29 mouse cellular contexts compared by ENCODE assay signal in the genomic region with DNA sequence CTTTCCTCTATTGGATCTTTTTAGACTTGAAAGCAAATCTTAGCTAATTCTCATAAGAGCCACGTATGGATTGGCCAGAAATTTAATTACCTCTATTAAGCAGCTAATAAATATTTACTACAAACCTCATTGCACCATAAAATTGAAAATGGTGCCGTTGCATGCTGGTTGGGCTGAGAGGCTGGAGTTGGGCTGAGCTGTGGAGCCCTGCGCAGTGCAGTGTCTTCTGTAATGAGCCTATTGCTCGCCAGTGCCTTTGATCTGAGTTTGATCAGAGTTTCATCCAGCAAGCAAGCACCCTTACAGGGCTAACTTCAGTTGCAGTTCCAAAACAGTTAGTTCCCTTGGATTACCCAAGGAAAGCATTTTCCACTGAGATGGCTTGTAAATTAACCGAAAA. TPM values are rescaled to one million over a fixed set of nuclear protein-coding genes. Genes with fewer than 3 reads are reported as not detected.
"Had no signal": no experiment of that assay in that cellular context is flagged by ENCODE, and none has a peak within 500 bp of the region (broad histone marks: within the 10 kb centered on the region; RNA-seq: fewer than 3 reads in every experiment).

No protein-coding gene starts in this region.

- H3K27me3 ChIP-seq: heart, embryonic 12.5 days; hindbrain, embryonic 13.5 days; intestine, embryonic 15.5 days had no signal

- H3K4me3 ChIP-seq: gastrocnemius, adult 2 months; heart, embryonic 10.5 days; heart, embryonic 12.5 days; hindbrain, embryonic 10.5 days; hindbrain, embryonic 13.5 days; intestine, embryonic 15.5 days; layer of hippocampus, adult 2 months; left cerebral cortex, adult 2 months had no signal

- H3K27ac ChIP-seq: gastrocnemius, adult 2 months; hindbrain, embryonic 13.5 days; intestine, embryonic 15.5 days; layer of hippocampus, adult 2 months; left cerebral cortex, adult 2 months had no signal

- DNase-seq: gastrocnemius, adult 2 months; gastrocnemius, postnatal 10 days; gastrocnemius, postnatal 25 days; heart, adult 18-20 months; heart, postnatal 10 days; heart, postnatal 4 days; kidney, adult 18-20 months; kidney, adult 8-10 months; kidney, postnatal 25 days; kidney, postnatal 4 days; liver had no signal

- H3K9ac ChIP-seq: heart, embryonic 12.5 days; hindbrain, embryonic 13.5 days; intestine, embryonic 15.5 days had no signal

- H3K9me3 ChIP-seq: heart, embryonic 10.5 days; heart, embryonic 12.5 days; hindbrain, embryonic 10.5 days; hindbrain, embryonic 13.5 days; intestine, embryonic 15.5 days had no signal

- H3K4me2 ChIP-seq: heart, embryonic 12.5 days; hindbrain, embryonic 13.5 days; intestine, embryonic 15.5 days; liver, embryonic 11.5 days had no signal

- H3K36me3 ChIP-seq: heart, embryonic 10.5 days; heart, embryonic 12.5 days; hindbrain, embryonic 10.5 days; hindbrain, embryonic 13.5 days; intestine, embryonic 15.5 days had no signal

- ATAC-seq: forebrain, embryonic 16.5 days; hindbrain, embryonic 16.5 days; inflammation-experienced regulatory T-cells, adult 6 months; intestine, embryonic 15.5 days; intestine, postnatal 0 days had no signal

RNA-seq across cellular contexts. Expression of gene 4930595D18Rik, which starts 30.3 kb away (rescaled TPM):
- polyA plus RNA-seq: forebrain, embryonic 16.5 days; frontal cortex, adult 2 months; heart, embryonic 10.5 days; heart, embryonic 12.5 days; heart, embryonic 14.5 days; heart, embryonic 16.5 days; hindbrain, embryonic 10.5 days; intestine, embryonic 15.5 days; intestine, postnatal 0 days; kidney, embryonic 14.5 days; kidney, embryonic 16.5 days; limb, embryonic 11.5 days; liver, embryonic 11.5 days had no signal
